Mouse (Mus musculus) olfactory bulb, adult 2 months (tissue): ENCODE measurements around the gene Rab44. TPM values are rescaled to one million over a fixed set of nuclear protein-coding genes. Genes with fewer than 3 reads are reported as not detected.
"Not testable (repeated sequence)": the region's sequence is repeated elsewhere in the genome, so short reads cannot be mapped to it uniquely, and the experiment has no call there.

Experiments used
- H3K27ac ChIP-seq: fragments of 200-500 bp; 2 replicates; pipeline ENCODE4 v1.5.1; 2012; ENCODE audit warnings: low read depth, low read length; ENCODE audit not compliant: insufficient read depth
- H3K4me1 ChIP-seq: fragments of 200-500 bp; 2 replicates; pipeline ENCODE4 v1.6.1; 2012; ENCODE audit warnings: low read length; ENCODE audit not compliant: control insufficient read depth, insufficient read depth
- H3K4me3 ChIP-seq: fragments of 200-500 bp; 2 replicates; pipeline ENCODE4 v1.5.1; 2012; ENCODE audit warnings: mild to moderate bottlenecking, low read depth, low read length, moderate library complexity; ENCODE audit not compliant: insufficient read depth
- CTCF ChIP-seq: fragments of 200-500 bp; IDR thresholded peaks from 2 replicates; pipeline ENCODE4 v1.5.1; 2012; ENCODE audit warnings: low read depth, mild to moderate bottlenecking, low read length, moderate library complexity; ENCODE audit not compliant: insufficient read depth
- POLR2A ChIP-seq: fragments of 200-500 bp; IDR thresholded peaks from 2 replicates; pipeline ENCODE4 v1.6.1; 2012; ENCODE audit warnings: mild to moderate bottlenecking, low read depth, low read length, moderate library complexity; ENCODE audit not compliant: insufficient read depth
- WGBS: fragments of 180-500 bp; shearing (Covaris S2); methylation state at CpG from one replicate; pipeline ENCODE4 v1.1.7; 2018; 5-methylcytosine and 5-hydroxymethylcytosine counted together
- polyA plus RNA-seq: library from polyadenylated mRNA; stranded (reverse); fragments of >200 nt; gene quantifications from 2 replicates; pipeline ENCODE4 v1.2.4, GENCODE M21; 2012; ENCODE audit warnings: low replicate concordance; ENCODE audit not compliant: missing spikeins, insufficient read depth, insufficient read length

Rab44 gene
- not detected in 2 replicates for polyA plus RNA-seq

GRCm38 (mm10) chr17:29113591-29114352 is at the start of gene Rab44:
Gene Rab44 (plus strand): TSS chr17:29114145.
- no peak for TF ChIP-seq CTCF
- TF ChIP-seq POLR2A, result no peak
- WGBS, result 95% methylated on average over 13 of the region's 13 CpGs
- H3K27ac ChIP-seq, result no peak within 1 kb of the TSS
- H3K4me3 ChIP-seq, result no peak within 1 kb of the TSS
- no peaks in the 10 kb centered on the region for H3K4me1 ChIP-seq

- no peak overlapping the region for H3K4me3 ChIP-seq
- H3K4me1 ChIP-seq, result peaks cover 56% of the 10 kb centered on the region
- 59% methylated on average over 21 of the region's 21 CpGs for WGBS
- TF ChIP-seq CTCF, result no peak
- H3K27ac ChIP-seq, result peak overlapping the region; percentile 81; the same call in 1 of the 2 replicates
Observed at GRCm38 (mm10) chr17:29065245-29065940, 48.6 kb upstream of the Rab44 start.

GRCm38 (mm10) chr17:29065971-29066370 is 48.0 kb upstream of the Rab44 start:
- peaks cover 56% of the 10 kb centered on the region for H3K4me1 ChIP-seq
- no peak overlapping the region for H3K27ac ChIP-seq
- no peak for TF ChIP-seq POLR2A
- TF ChIP-seq CTCF, result no peak
- no peak overlapping the region for H3K4me3 ChIP-seq
- 92% methylated on average over 3 of the region's 3 CpGs for WGBS

- H3K4me3 ChIP-seq, result not testable (repeated sequence)
- 0 out of 2 replicates have a peak overlapping the region, but pooled peaks have one; percentile 10 for H3K27ac ChIP-seq
- 52% methylated on average over 3 of the region's 3 CpGs for WGBS
- peaks cover 52% of the 10 kb centered on the region for H3K4me1 ChIP-seq
Observed at GRCm38 (mm10) chr17:29067416-29067815, 46.5 kb upstream of the Rab44 start.

GRCm38 (mm10) chr17:29067847-29068246 is 46.1 kb upstream of the Rab44 start:
- 44% methylated on average over 5 of the region's 5 CpGs for WGBS
- TF ChIP-seq POLR2A (no peak), CTCF (no peak)
- H3K27ac ChIP-seq, result peak overlapping the region; percentile 47

GRCm38 (mm10) chr17:29069063-29069462 is 44.9 kb upstream of the Rab44 start:
- Histone ChIP-seq H3K4me1 (peaks cover 52% of the 10 kb centered on the region), H3K4me3 (no peak overlapping the region), H3K27ac (peak overlapping the region; percentile 56; the same call in 1 of the 2 replicates)
- 77% methylated on average over 10 of the region's 10 CpGs for WGBS
- no peak for TF ChIP-seq POLR2A
- TF ChIP-seq CTCF, result no peak

More at GRCm38 (mm10) chr17:29067847-29068246, 46.1 kb upstream of the Rab44 start:
- peaks cover 52% of the 10 kb centered on the region for H3K4me1 ChIP-seq
- H3K4me3 ChIP-seq, result no peak overlapping the region

GRCm38 (mm10) chr17:29071820-29072219 is 42.1 kb upstream of the Rab44 start:
- no peak overlapping the region for H3K4me3 ChIP-seq
- peaks cover 50% of the 10 kb centered on the region for H3K4me1 ChIP-seq
- H3K27ac ChIP-seq, result no peak overlapping the region
- no peak for TF ChIP-seq CTCF
- TF ChIP-seq POLR2A, result no peak
- WGBS, result 72% methylated on average over 5 of the region's 5 CpGs

- no peak overlapping the region for H3K4me3 ChIP-seq
- H3K27ac ChIP-seq, result peak overlapping the region; percentile 16
- 38% methylated on average over 11 of the region's 11 CpGs for WGBS
- peaks cover 44% of the 10 kb centered on the region for H3K4me1 ChIP-seq
- TF ChIP-seq POLR2A (no peak), CTCF (no peak)
Observed at GRCm38 (mm10) chr17:29072701-29073307, 41.1 kb upstream of the Rab44 start.

- no peak for TF ChIP-seq CTCF
- no peak for TF ChIP-seq POLR2A
- Histone ChIP-seq H3K27ac (peak overlapping the region; percentile 16), H3K4me3 (no peak overlapping the region), H3K4me1 (peaks cover 44% of the 10 kb centered on the region)
- 24% methylated on average over 5 of the region's 5 CpGs for WGBS
Observed at GRCm38 (mm10) chr17:29073313-29073712, 40.6 kb upstream of the Rab44 start.
